Mouse (Mus musculus) lung, postnatal 4 days (tissue): ENCODE data around the gene Kctd17.

Experiments used
- DNase-seq, 2 experiments: peaks; one replicate each; pipeline ENCODE4 v3.0.0; 2021

Gene Kctd17

GRCm38 (mm10) chr15:78428391-78429138 is at the start of gene Kctd17:
Kctd17 (plus strand) TSS chr15:78428564.
- DNase-seq: peak; percentile 76 to 85

- no peak for DNase-seq
Measured at GRCm38 (mm10) chr15:78380208-78380607, 48.2 kb upstream of the Kctd17 start.

GRCm38 (mm10) chr15:78380741-78381140 is 47.6 kb upstream of the Kctd17 start:
- no peak for DNase-seq

- DNase-seq: no peak
Measured at GRCm38 (mm10) chr15:78382115-78382514, 46.2 kb upstream of the Kctd17 start.

GRCm38 (mm10) chr15:78383450-78384219 is 44.7 kb upstream of the Kctd17 start:
- no peak for DNase-seq

GRCm38 (mm10) chr15:78384220-78385116 is 43.9 kb upstream of the Kctd17 start:
- no peak for DNase-seq

- no peak for DNase-seq
Measured at GRCm38 (mm10) chr15:78385564-78385963, 42.8 kb upstream of the Kctd17 start.

GRCm38 (mm10) chr15:78390855-78391254 is 37.5 kb upstream of the Kctd17 start:
- no peak for DNase-seq

GRCm38 (mm10) chr15:78395478-78395962 is 32.8 kb upstream of the Kctd17 start, which contains the start of gene Tex33:
Tex33 (minus strand) TSS chr15:78395912.
- no peak for DNase-seq

- DNase-seq: no peak
Measured at GRCm38 (mm10) chr15:78401345-78401744, 27.0 kb upstream of the Kctd17 start.

GRCm38 (mm10) chr15:78401921-78402320 is 26.4 kb upstream of the Kctd17 start:
- DNase-seq: peak; percentile 73 to 84

- peak; percentile 83 to 92 for DNase-seq
Measured at GRCm38 (mm10) chr15:78402423-78402822, 25.9 kb upstream of the Kctd17 start.

GRCm38 (mm10) chr15:78403301-78403741 is 25.0 kb upstream of the Kctd17 start:
- peak; percentile 30 to 45 for DNase-seq

- peak; percentile 59 to 81 for DNase-seq
Measured at GRCm38 (mm10) chr15:78403896-78404295, 24.5 kb upstream of the Kctd17 start.

GRCm38 (mm10) chr15:78405098-78405497 is 23.3 kb upstream of the Kctd17 start:
- no peak for DNase-seq

GRCm38 (mm10) chr15:78405517-78406211 is 22.7 kb upstream of the Kctd17 start, which contains the start of gene Tst:
Tst (minus strand) TSS chr15:78405907.
- peak; percentile 94 to 97 for DNase-seq

GRCm38 (mm10) chr15:78406293-78406934 is 21.9 kb upstream of the Kctd17 start, which contains the start of gene Mpst:
Mpst (plus strand) TSS chr15:78406416.
- peak; percentile 92 to 93 for DNase-seq

- no peak for DNase-seq
Measured at GRCm38 (mm10) chr15:78409570-78410052, 18.8 kb upstream of the Kctd17 start.

- DNase-seq: no peak
Measured at GRCm38 (mm10) chr15:78413083-78413718, 15.2 kb upstream of the Kctd17 start.

GRCm38 (mm10) chr15:78413719-78414117 is 14.6 kb upstream of the Kctd17 start:
- no peak for DNase-seq

- no peak for DNase-seq
Measured at GRCm38 (mm10) chr15:78414157-78414556, 14.2 kb upstream of the Kctd17 start.
